Mouse (Mus musculus): Measurements from ENCODE around the gene Kat2a.
A peak's percentile ranks its signal among the peaks of the same experiment; 100 is the strongest.

The Kat2a gene

DNA sequence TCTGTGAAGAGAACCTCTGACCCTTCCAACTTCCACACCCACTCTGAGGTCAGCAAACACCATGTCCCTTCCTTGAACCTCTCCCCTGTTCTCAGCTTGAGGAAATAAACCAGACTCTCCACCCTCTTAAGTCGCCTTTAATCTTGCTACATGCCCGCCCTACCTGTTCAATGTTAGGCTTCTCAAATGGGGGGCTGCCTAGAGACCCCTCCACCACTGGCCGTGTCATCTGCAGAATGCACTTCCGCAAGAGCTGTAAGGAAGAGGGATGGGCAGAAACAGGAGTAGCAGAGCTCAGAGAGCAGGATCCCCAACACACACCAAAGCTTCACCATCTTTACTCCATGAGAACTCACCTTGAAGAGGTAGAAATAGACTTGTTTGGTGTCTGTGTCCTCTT, 1.3 kb downstream of the Kat2a start:
- DNase-seq (ENCODE audit: low read depth, low spot score) = no peak

DNA sequence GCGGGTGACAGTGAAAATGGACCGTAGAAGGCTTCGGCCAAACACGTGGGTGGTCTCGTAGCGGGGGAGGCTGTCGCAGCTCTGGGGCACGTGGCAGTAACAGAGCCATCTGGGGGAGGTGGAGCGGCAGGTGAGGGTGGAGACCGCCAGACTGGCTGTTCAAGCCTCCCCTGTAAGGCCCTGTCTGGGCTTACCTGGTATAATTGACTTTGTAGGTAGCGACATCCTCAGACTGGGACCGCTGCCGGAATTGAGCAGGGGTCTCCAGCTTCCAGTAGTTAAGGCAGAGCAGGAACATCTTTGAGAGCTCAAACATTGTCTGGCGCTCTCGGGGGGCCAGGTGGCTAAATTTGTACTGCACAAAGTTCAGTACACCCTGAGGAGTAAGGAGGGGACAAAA, 1.7 kb downstream of the Kat2a start:
- DNase-seq (ENCODE audit: low read depth, low spot score) = no peak

GRCm38 (mm10) chr11:100709201-100709810, 3.0 kb downstream of the Kat2a start:
- DNase-seq (ENCODE audit: low read depth, low spot score) = no peak

- DNase-seq (ENCODE audit: low read depth, low spot score) = no peak
These were observed 7.0 kb downstream of the Kat2a start for GRCm38 (mm10) chr11:100705095-100705747.

DNA sequence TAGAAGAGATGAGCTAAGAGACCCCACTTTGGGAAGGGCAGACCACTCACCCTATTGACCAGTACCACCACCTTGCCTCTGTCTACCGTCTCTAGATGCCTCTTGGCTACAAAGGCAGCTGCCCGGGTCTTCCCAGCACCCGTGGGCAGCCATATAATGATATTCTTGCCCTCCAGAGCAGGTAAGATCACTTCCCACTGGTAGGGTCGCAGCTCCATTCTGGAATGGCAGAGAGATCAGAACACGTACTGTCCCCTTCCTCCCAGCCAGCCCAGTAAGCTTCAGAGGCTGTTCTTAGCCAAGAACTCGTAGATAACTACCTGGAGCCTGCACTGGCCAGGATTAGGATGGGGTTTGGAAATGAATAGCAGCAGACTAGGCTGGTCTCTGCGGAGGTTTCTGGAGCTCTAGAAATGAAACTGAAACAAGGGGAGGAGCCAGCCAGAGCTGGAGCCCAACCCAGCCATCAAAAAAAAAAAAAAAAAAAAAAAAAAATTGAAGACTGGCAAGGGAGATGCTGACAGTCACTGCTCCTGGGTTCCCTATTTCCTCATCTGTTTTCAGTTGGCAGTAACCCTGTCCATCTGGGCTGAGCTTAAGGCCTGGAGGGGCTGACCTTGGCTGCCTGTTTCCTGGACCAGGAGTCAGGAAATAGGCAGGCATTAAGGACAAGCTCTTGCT, 8.3 kb downstream of the Kat2a start, which contains the start of gene Dhx58:
Gene Dhx58, minus strand, starts transcription at position 421 of the 681 bp plus-strand sequence.
- DNase-seq (ENCODE audit: low read depth, low spot score) = no peak

- DNase-seq (ENCODE audit: low read depth, low spot score) = no peak
These were observed 8.9 kb downstream of the Kat2a start for GRCm38 (mm10) chr11:100703366-100703765.

DNA sequence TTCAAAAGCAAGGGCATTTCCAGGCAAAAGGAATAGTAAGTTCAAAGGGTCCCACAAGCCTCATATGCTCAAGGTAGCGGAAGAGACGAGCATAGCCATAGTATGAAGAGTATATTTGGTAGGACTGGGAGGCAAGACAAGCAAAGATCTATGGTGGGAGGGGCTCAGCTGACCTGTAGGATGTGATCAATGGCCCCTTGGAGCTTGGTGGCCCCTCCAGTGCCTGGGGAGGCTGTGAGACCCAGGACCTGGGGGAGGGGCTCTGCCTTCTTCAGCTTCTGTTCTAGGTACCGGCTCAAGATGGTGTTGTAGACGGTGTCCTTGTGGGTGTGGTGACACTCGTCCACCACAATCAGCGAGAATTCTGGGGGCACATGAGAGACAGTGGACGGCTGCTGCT, 9.4 kb downstream of the Kat2a start:
- DNase-seq (ENCODE audit: low read depth, low spot score) = no peak

GRCm38 (mm10) chr11:100702081-100702851, 10.0 kb downstream of the Kat2a start:
- peak; percentile 75 for DNase-seq (ENCODE audit: low read depth, low spot score)

DNA sequence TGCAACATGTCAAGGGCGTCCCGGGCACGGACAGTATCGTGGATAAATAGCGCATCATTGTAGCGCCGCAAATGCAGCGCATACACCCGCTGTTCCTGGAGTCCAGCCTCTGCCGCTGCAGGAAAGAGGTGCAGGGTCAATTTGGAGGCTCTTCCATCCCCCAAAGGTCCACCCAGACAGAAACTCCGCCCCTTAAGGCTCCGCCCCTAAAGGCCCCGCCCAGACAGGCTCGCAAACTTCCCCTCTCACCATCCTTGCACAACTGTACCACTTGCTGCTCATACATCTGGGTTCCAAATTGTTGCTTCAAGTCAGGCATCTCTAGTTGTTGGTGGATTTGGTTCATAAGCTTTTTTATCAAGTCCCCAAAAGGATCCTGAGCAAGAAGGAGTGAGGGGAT, 11.0 kb downstream of the Kat2a start:
- DNase-seq (ENCODE audit: low read depth, low spot score) = no peak

- no peak for DNase-seq (ENCODE audit: low read depth, low spot score)
These were observed 11.6 kb downstream of the Kat2a start for GRCm38 (mm10) chr11:100700710-100701109.

DNA sequence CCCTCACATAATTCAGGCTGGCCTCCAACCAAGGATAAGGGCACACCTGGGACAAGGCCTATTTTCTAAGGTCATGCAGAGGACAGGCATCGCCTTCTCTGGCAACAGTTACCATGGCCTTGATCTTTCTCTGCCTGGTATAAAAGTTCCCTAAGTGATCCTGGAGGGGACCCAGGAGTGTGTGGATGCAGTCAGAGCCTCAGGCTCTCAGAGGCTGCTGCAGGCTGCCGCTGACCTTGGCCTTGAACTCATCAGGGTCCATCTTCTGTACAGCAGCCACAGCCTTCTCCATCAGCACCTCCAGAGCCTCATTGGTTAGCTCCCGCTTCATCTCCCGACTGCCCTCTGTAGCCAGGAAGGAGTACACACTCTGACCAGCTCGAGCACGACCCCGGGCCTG, 14.3 kb downstream of the Kat2a start:
- DNase-seq (ENCODE audit: low read depth, low spot score) = no peak

DNA sequence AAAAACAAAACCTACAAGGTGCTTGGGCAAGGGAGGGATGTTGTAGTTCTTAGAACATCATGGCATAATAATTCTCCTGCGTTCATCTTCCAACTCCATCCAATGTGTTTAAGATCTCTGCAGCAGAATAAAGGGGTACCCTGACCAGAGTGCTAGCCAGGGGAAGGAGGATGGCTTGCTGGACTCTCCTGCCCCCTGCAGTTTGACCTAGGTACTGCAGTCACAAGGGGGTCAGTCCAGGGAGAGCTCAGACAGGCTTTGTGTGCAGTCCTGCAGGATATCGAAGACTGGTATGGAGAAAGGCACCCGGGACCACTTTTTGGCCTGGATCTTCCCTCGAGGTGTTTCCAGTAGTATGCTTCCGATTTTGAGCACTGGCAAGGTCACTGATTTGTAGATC, 17.3 kb downstream of the Kat2a start:
- peak; percentile 57 for DNase-seq (ENCODE audit: low read depth, low spot score)

GRCm38 (mm10) chr11:100693154-100693553, 19.1 kb downstream of the Kat2a start:
- DNase-seq (ENCODE audit: low read depth, low spot score) = no peak

GRCm38 (mm10) chr11:100692164-100692616, 20.1 kb downstream of the Kat2a start, which contains the start of gene Zfp385c:
TSS of gene Zfp385c (minus strand) at chr11:100692455.
- DNase-seq (ENCODE audit: low read depth, low spot score) = no peak

DNA sequence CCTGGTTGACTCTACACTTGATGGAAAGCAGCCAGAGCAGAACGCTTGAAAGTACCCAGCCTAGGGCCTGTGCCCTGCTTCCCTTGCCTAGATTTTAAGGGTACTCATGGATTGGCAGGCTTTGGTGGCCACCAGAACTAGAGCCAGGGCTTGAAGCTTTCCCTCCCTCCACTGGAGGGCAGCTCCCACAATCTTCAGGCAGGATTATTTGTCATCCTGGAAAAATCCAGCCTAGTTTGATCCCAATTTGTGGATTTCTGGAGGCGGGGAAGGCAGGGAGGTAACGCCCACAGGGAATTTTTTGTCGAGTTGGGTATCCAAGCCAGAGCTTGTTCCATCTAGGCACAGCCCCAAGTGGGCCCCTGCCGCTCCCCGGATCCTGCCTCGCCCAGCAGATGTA, 21.9 kb downstream of the Kat2a start:
- no peak for DNase-seq (ENCODE audit: low read depth, low spot score)

DNA sequence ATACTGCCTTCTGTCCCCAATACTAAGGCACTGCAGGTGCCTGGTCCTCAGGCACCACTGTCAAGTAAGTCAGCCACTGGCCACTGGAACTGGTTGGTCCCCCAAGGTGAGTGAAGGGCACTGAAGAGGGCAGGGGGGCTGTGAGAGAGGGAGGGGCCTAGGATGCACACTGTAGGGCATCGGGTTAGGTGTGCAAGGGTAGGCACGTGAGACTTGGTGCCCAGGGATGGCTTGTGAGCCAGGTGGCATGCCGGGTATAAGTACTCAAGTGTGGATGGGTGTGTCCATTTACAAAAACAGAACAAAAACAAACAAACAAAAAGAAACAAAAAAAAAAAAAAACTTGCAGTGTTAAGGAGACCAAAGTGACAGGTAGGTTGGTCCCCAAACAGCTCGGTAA, 23.8 kb downstream of the Kat2a start:
- DNase-seq (ENCODE audit: low read depth, low spot score) = no peak

DNA sequence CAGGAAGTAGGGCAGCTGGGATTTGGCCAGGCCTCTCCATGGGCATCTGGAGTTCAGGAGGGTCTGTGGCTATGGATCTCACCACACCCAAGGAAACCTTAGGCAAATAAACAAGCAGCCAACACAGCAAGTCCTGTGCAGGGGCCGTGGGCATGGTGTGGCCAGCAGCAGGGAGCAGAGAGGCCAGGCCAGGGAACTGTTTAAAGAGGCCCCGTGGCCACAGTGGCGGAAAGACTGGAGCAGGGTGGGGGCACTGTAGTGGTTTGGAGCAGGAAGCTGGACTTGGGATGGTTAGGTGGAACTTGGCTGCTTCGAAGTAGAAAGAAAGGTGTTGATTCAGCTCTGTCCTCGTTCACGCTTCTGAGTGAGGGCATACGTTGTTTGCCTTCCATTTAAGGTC, 25.0 kb downstream of the Kat2a start:
- DNase-seq (ENCODE audit: low read depth, low spot score) = no peak

- no peak for DNase-seq (ENCODE audit: low read depth, low spot score)
These were observed 26.9 kb downstream of the Kat2a start for GRCm38 (mm10) chr11:100685371-100685770.

GRCm38 (mm10) chr11:100684084-100684483, 28.2 kb downstream of the Kat2a start:
- no peak for DNase-seq (ENCODE audit: low read depth, low spot score)

DNA sequence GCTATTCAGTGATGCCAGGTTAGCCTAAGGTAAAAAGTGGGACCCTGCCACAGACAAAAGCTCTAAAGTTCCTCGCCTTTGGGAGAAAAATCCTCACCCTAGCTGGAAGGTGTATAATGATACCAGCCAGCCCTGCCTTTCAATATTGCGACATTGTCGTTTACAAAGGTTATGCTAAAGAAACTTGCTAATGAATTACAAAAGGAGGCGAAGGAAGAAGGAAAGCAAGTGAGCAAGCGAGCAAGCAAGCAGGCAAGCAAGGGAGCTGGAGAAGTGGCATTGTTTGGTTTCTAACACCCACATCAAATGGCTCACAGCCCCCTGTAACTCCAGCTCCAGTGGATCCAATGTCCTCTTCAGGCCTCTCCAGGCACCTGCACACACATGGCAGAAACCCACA, 29.7 kb downstream of the Kat2a start:
- DNase-seq (ENCODE audit: low read depth, low spot score) = no peak

DNA sequence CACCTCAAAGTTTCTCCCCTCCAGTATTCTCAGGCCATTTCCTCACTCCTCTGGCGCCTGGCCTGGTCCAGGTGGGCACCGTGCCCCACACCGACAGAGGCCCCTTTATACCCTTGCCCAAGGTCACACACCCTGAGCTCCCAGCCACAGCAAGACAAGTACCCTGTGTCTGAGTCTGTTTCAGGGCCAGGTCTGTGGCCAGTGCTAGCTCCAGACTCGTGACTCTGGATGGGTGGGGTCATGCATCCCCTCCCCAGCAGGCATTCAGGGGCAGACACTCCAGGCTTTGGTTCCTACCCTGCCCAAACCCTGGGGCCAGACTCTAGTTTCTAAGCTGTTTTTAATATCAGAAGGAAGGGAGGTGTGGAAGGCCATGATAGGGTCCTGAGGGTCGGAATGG, 30.4 kb downstream of the Kat2a start:
- DNase-seq (ENCODE audit: low read depth, low spot score) = no peak

- DNase-seq (ENCODE audit: low read depth, low spot score) = no peak
These were observed 34.5 kb downstream of the Kat2a start for GRCm38 (mm10) chr11:100677810-100678209.

Measured in embryo, embryonic 11.5 days (tissue).